Mouse (Mus musculus) urinary bladder, postnatal 4 days (tissue): ENCODE data around the gene Bri3.

Experiments used
- DNase-seq, 2 experiments: peaks; one replicate each; pipeline ENCODE4 v3.0.0; 2021 to 2022; ENCODE audit warnings: low spot score in 2 of 2

Bri3 gene

GRCm38 (mm10) chr5:144263082-144263481, 18.8 kb downstream of the Bri3 start:
- no peak for DNase-seq

- DNase-seq: no peak
Observed at GRCm38 (mm10) chr5:144263496-144263895, 19.3 kb downstream of the Bri3 start.

GRCm38 (mm10) chr5:144267535-144268241, 23.5 kb downstream of the Bri3 start:
- DNase-seq: no peak

- DNase-seq: no peak
Observed at GRCm38 (mm10) chr5:144269926-144270325, 25.7 kb downstream of the Bri3 start.

- no peak for DNase-seq
Observed at GRCm38 (mm10) chr5:144270420-144270819, 26.2 kb downstream of the Bri3 start.

GRCm38 (mm10) chr5:144271118-144271517, 26.9 kb downstream of the Bri3 start:
- DNase-seq: no peak

GRCm38 (mm10) chr5:144271772-144272171, 27.5 kb downstream of the Bri3 start:
- DNase-seq: no peak

GRCm38 (mm10) chr5:144274904-144275303, 30.7 kb downstream of the Bri3 start:
- DNase-seq: no peak

- DNase-seq: no peak
Observed at GRCm38 (mm10) chr5:144276898-144277630, 32.8 kb downstream of the Bri3 start.

- DNase-seq: no peak
Observed at GRCm38 (mm10) chr5:144278374-144278960, 34.2 kb downstream of the Bri3 start.

GRCm38 (mm10) chr5:144279081-144279541, 34.9 kb downstream of the Bri3 start:
- DNase-seq: no peak

GRCm38 (mm10) chr5:144279926-144280325, 35.7 kb downstream of the Bri3 start:
- no peak for DNase-seq

- no peak for DNase-seq
Observed at GRCm38 (mm10) chr5:144282470-144283260, 38.4 kb downstream of the Bri3 start.

GRCm38 (mm10) chr5:144283551-144284031, 39.4 kb downstream of the Bri3 start:
- DNase-seq: no peak

- DNase-seq: no peak
Observed at GRCm38 (mm10) chr5:144284599-144284998, 40.4 kb downstream of the Bri3 start.

GRCm38 (mm10) chr5:144286591-144287266, 42.5 kb downstream of the Bri3 start:
- no peak for DNase-seq

- DNase-seq: no peak
Observed at GRCm38 (mm10) chr5:144287267-144287820, 43.1 kb downstream of the Bri3 start.

- no peak for DNase-seq
Observed at GRCm38 (mm10) chr5:144288391-144288790, 44.2 kb downstream of the Bri3 start.

- DNase-seq: no peak
Observed at GRCm38 (mm10) chr5:144289769-144290440, 45.7 kb downstream of the Bri3 start.

- no peak for DNase-seq
Observed at GRCm38 (mm10) chr5:144294908-144295307, 50.7 kb downstream of the Bri3 start.
